Mouse (Mus musculus) forebrain, embryonic 14.5 days (tissue): ENCODE data around the gene Tspan17. TPM values are rescaled to one million over a fixed set of nuclear protein-coding genes. Genes with fewer than 3 reads are reported as not detected.

Source experiments
- ATAC-seq: fragments of 200-750 bp; cut with Nextera tagmentation; 2 replicates; pipeline ENCODE4 v1.8.0; 2017; ENCODE audit warnings: mild to moderate bottlenecking, moderate library complexity
- DNase-seq: peaks from one replicate; pipeline ENCODE4 v3.0.0-alpha.2; 2015; ENCODE audit warnings: low spot score
- H3K27ac ChIP-seq: fragments of 300-500 bp; sonication (generic); 2 replicates; pipeline ENCODE4 v1.5.1; 2014; ENCODE audit warnings: low read depth, mild to moderate bottlenecking, control low read depth, low read length, moderate library complexity
- H3K27me3 ChIP-seq: fragments of 300-500 bp; sonication (generic); replicated peaks from 2 replicates; pipeline ENCODE4 v1.6.1; 2014; ENCODE audit warnings: low read length, control low read depth, mixed read lengths; ENCODE audit not compliant: control insufficient read depth, insufficient read depth
- H3K36me3 ChIP-seq: fragments of 300-500 bp; sonication (generic); 2 replicates; pipeline ENCODE4 v1.6.1; 2014; ENCODE audit warnings: low read length, control low read depth; ENCODE audit not compliant: control insufficient read depth, insufficient read depth
- H3K4me1 ChIP-seq: fragments of 300-500 bp; sonication (generic); 2 replicates; pipeline ENCODE4 v1.6.1; 2014; ENCODE audit warnings: antibody characterized with exemption, low read length, control low read depth; ENCODE audit not compliant: control insufficient read depth, insufficient read depth
- H3K4me2 ChIP-seq: fragments of 300-500 bp; sonication (generic); 2 replicates; pipeline ENCODE4 v1.6.1; 2014; ENCODE audit warnings: mild to moderate bottlenecking, control low read depth, low read length
- H3K4me3 ChIP-seq: fragments of 300-500 bp; sonication (generic); 2 replicates; pipeline ENCODE4 v1.5.1; 2014; ENCODE audit warnings: low read depth, low read length, control low read depth
- H3K9ac ChIP-seq: fragments of 300-500 bp; sonication (generic); 2 replicates; pipeline ENCODE4 v1.6.1; 2014; ENCODE audit warnings: mild to moderate bottlenecking, low read length, control low read depth, moderate library complexity
- H3K9me3 ChIP-seq: fragments of 300-500 bp; sonication (generic); replicated peaks from 2 replicates; pipeline ENCODE4 v1.6.1; 2016; ENCODE audit warnings: low read length, control low read depth, mixed read lengths; ENCODE audit not compliant: control insufficient read depth
- WGBS: fragments of 180-500 bp; shearing (Covaris S2); extraction: QIAGEN DNeasy Blood & Tissue Kit; methylation state at CpG from one replicate; pipeline ENCODE4 v1.1.7; 2014; 5-methylcytosine and 5-hydroxymethylcytosine counted together
- polyA plus RNA-seq: library from polyadenylated mRNA; unstranded; fragments of >200 nt; fragmentation: Nextera tagmentation; extraction: Ambion mirVana; gene quantifications from 2 replicates; pipeline ENCODE4 v1.2.1, GENCODE M21; 2014

Gene Tspan17
- polyA plus RNA-seq, 1 experiment from 2014 or later = 16.3 TPM

- H3K9me3 ChIP-seq = no peaks in the 10 kb centered on the region
- H3K4me3 ChIP-seq = no peak overlapping the region
- H3K27ac ChIP-seq = no peak overlapping the region
- H3K4me2 ChIP-seq = no peak overlapping the region
- H3K4me1 ChIP-seq = no peaks in the 10 kb centered on the region
- ATAC-seq (no peak), DNase-seq (no peak)
- WGBS = 71% methylated on average over 7 of the region's 7 CpGs
- H3K36me3 ChIP-seq = no peaks in the 10 kb centered on the region
- H3K27me3 ChIP-seq = no peaks in the 10 kb centered on the region
- no peak overlapping the region for H3K9ac ChIP-seq
These were observed 22.3 kb downstream of the Tspan17 start for GRCm38 (mm10) chr13:54811476-54811875.

GRCm38 (mm10) chr13:54813381-54813780, 24.2 kb downstream of the Tspan17 start:
- H3K9ac ChIP-seq = no peak overlapping the region
- no peaks in the 10 kb centered on the region for H3K27me3 ChIP-seq
- H3K4me1 ChIP-seq = peaks cover 3% of the 10 kb centered on the region
- no peaks in the 10 kb centered on the region for H3K36me3 ChIP-seq
- no peak for DNase-seq
- no peaks in the 10 kb centered on the region for H3K9me3 ChIP-seq
- no peak overlapping the region for H3K4me3 ChIP-seq
- no peak overlapping the region for H3K4me2 ChIP-seq
- WGBS = 90% methylated on average over 9 of the region's 9 CpGs
- no peak for ATAC-seq
- no peak overlapping the region for H3K27ac ChIP-seq

GRCm38 (mm10) chr13:54818399-54819254, 29.4 kb downstream of the Tspan17 start:
- Histone ChIP-seq H3K9ac (0 out of 2 replicates have a peak overlapping the region, but pooled peaks have one; percentile 13), H3K4me1 (peaks cover 4% of the 10 kb centered on the region), H3K36me3 (no peaks in the 10 kb centered on the region), H3K27me3 (no peaks in the 10 kb centered on the region), H3K4me3 (no peak overlapping the region), H3K9me3 (no peaks in the 10 kb centered on the region), H3K27ac (peak overlapping the region; percentile 66), H3K4me2 (no peak overlapping the region; the same call in 1 of the 2 replicates)
- DNase-seq (peak; percentile 55), ATAC-seq (peak; percentile 48)
- 13% methylated on average over 17 of the region's 17 CpGs for WGBS

- ATAC-seq (no peak), DNase-seq (no peak)
- 87% methylated on average over 4 of the region's 4 CpGs for WGBS
- Histone ChIP-seq H3K27ac (no peak overlapping the region), H3K4me2 (no peak overlapping the region), H3K36me3 (no peaks in the 10 kb centered on the region), H3K27me3 (no peaks in the 10 kb centered on the region), H3K4me1 (peaks cover 11% of the 10 kb centered on the region), H3K4me3 (no peak overlapping the region), H3K9me3 (no peaks in the 10 kb centered on the region), H3K9ac (no peak overlapping the region)
These were observed 31.9 kb downstream of the Tspan17 start for GRCm38 (mm10) chr13:54821106-54821505.

GRCm38 (mm10) chr13:54821931-54822330, 32.8 kb downstream of the Tspan17 start:
- no peaks in the 10 kb centered on the region for H3K36me3 ChIP-seq
- H3K9me3 ChIP-seq = no peaks in the 10 kb centered on the region
- no peak overlapping the region for H3K4me3 ChIP-seq
- no peak overlapping the region for H3K4me2 ChIP-seq
- DNase-seq = no peak
- no peak overlapping the region for H3K9ac ChIP-seq
- 85% methylated on average over 2 of the region's 2 CpGs for WGBS
- H3K27me3 ChIP-seq = no peaks in the 10 kb centered on the region
- ATAC-seq = no peak
- H3K27ac ChIP-seq = no peak overlapping the region
- H3K4me1 ChIP-seq = peaks cover 11% of the 10 kb centered on the region

- H3K27me3 ChIP-seq = no peaks in the 10 kb centered on the region
- no peaks in the 10 kb centered on the region for H3K9me3 ChIP-seq
- H3K9ac ChIP-seq = peak overlapping the region; percentile 17; the same call in 1 of the 2 replicates
- DNase-seq (peak; percentile 69), ATAC-seq (peak; percentile 73)
- no peak overlapping the region for H3K4me3 ChIP-seq
- H3K36me3 ChIP-seq = no peaks in the 10 kb centered on the region
- H3K27ac ChIP-seq = peak overlapping the region; percentile 71; the same call in 1 of the 2 replicates
- H3K4me1 ChIP-seq = peaks cover 7% of the 10 kb centered on the region
- WGBS = 14% methylated on average over 25 of the region's 25 CpGs
- peak overlapping the region; percentile 31 for H3K4me2 ChIP-seq
These were observed 35.1 kb downstream of the Tspan17 start for GRCm38 (mm10) chr13:54824111-54824931.

- Histone ChIP-seq H3K4me1 (peaks cover 7% of the 10 kb centered on the region), H3K4me3 (no peak overlapping the region), H3K9ac (no peak overlapping the region), H3K4me2 (no peak overlapping the region), H3K27ac (no peak overlapping the region), H3K27me3 (no peaks in the 10 kb centered on the region), H3K36me3 (no peaks in the 10 kb centered on the region), H3K9me3 (no peaks in the 10 kb centered on the region)
- 66% methylated on average over 7 of the region's 7 CpGs for WGBS
- DNase-seq = no peak
- ATAC-seq = no peak
These were observed 38.8 kb downstream of the Tspan17 start for GRCm38 (mm10) chr13:54827992-54828391.

- Histone ChIP-seq H3K27ac (no peak overlapping the region), H3K4me1 (peaks cover 7% of the 10 kb centered on the region), H3K9ac (no peak overlapping the region), H3K4me3 (no peak overlapping the region), H3K27me3 (no peaks in the 10 kb centered on the region), H3K36me3 (no peaks in the 10 kb centered on the region), H3K9me3 (no peaks in the 10 kb centered on the region), H3K4me2 (no peak overlapping the region)
- no peak for ATAC-seq
- WGBS = 58% methylated on average over 6 of the region's 6 CpGs
- DNase-seq = peak; percentile 44
These were observed 39.3 kb downstream of the Tspan17 start for GRCm38 (mm10) chr13:54828508-54828907.
